Mouse (Mus musculus) liver, embryonic 14.5 days (tissue): Measurements from ENCODE around the gene Mettl8.

Experiments
- CTCF ChIP-seq: IDR thresholded peaks from 2 replicates; pipeline ENCODE4 v1.5.1; 2016; ENCODE audit warnings: antibody characterized with exemption, low read depth, control low read depth
- EP300 ChIP-seq: IDR thresholded peaks from 2 replicates; pipeline ENCODE4 v1.6.1; 2016; ENCODE audit warnings: antibody characterized with exemption, low read depth

- no peak for TF ChIP-seq CTCF
- TF ChIP-seq EP300: no peak
These were observed 22.4 kb downstream of the Mettl8 start for GRCm38 (mm10) chr2:71033014-71033413.
